Mouse (Mus musculus) small intestine, adult 2 months (tissue): ENCODE measurements around the gene Il4ra.

ENCODE experiments used
- CTCF ChIP-seq: fragments of 200-500 bp; IDR thresholded peaks from 2 replicates; pipeline ENCODE4 v1.5.1; 2012; ENCODE audit warnings: low read depth, mild to moderate bottlenecking, control low read depth, inconsistent platforms, low read length, moderate library complexity, mixed read lengths; ENCODE audit not compliant: insufficient replicate concordance, insufficient read length; ENCODE audit errors: extremely low read depth
- POLR2A ChIP-seq: fragments of 200-500 bp; IDR thresholded peaks from 2 replicates; pipeline ENCODE4 v1.6.1; 2012; ENCODE audit warnings: low read depth, mild to moderate bottlenecking, control low read depth, inconsistent platforms, low read length, moderate library complexity

DNA sequence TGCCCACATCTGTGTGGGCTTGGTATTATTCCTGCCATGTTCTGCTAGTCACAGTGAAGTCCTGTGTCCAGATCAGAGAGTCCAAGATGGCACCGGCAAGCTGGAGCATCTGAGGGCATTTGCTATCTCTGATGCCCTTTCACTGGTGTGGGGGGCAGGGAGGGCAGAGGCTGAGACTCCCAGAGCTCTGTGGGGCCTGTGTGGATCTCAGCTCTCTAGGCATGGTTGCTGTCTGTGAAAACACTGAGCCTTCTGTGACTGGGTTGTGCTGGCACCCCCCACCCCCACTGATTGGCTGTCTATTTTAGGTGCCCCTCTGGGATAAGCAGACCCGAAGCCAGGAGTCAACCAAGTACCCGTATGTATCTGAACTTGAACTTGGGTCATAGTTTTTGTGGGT is 22.9 kb downstream of the Il4ra start:
- no peak for TF ChIP-seq POLR2A
- TF ChIP-seq CTCF, result no peak
